Mouse (Mus musculus) heart, postnatal 0 days (tissue): ENCODE measurements around the gene Plxna2. TPM values are rescaled to one million over a fixed set of nuclear protein-coding genes. Genes with fewer than 3 reads are reported as not detected.

Experiments used
- ATAC-seq: fragments of 200-750 bp; cut with Nextera tagmentation; 2 replicates; pipeline ENCODE4 v1.8.0; 2017; ENCODE audit warnings: low read depth, moderate number of reproducible peaks, moderate library complexity; ENCODE audit not compliant: insufficient read depth
- DNase-seq: peaks from one replicate; pipeline ENCODE4 v3.0.0-alpha.2; 2016; ENCODE audit warnings: low spot score
- H3K27ac ChIP-seq: fragments of 300-500 bp; sonication (generic); 2 replicates; pipeline ENCODE4 v1.5.1; 2014; ENCODE audit warnings: low read depth, mild to moderate bottlenecking
- H3K27me3 ChIP-seq: fragments of 300-500 bp; sonication (generic); 2 replicates; pipeline ENCODE4 v1.6.1; 2014; ENCODE audit warnings: low read length, mixed read lengths; ENCODE audit not compliant: control insufficient read depth, insufficient read depth
- H3K36me3 ChIP-seq: fragments of 300-500 bp; sonication (generic); replicated peaks from 2 replicates; pipeline ENCODE4 v1.6.1; 2014; ENCODE audit warnings: low read length, mixed read lengths; ENCODE audit not compliant: control insufficient read depth, insufficient read depth
- H3K4me1 ChIP-seq: fragments of 300-500 bp; sonication (generic); 2 replicates; pipeline ENCODE4 v1.6.1; 2014; ENCODE audit warnings: antibody characterized with exemption; ENCODE audit not compliant: control insufficient read depth, insufficient read depth
- H3K4me2 ChIP-seq: fragments of 300-500 bp; sonication (generic); 2 replicates; pipeline ENCODE4 v1.6.1; 2014; ENCODE audit warnings: low read depth, mild to moderate bottlenecking, low read length, moderate library complexity
- H3K4me3 ChIP-seq: fragments of 300-500 bp; sonication (generic); 2 replicates; pipeline ENCODE4 v1.5.1; 2014; ENCODE audit warnings: low read depth, low read length
- H3K9ac ChIP-seq: fragments of 300-500 bp; sonication (generic); replicated peaks from 2 replicates; pipeline ENCODE4 v1.6.1; 2014; ENCODE audit warnings: low read depth, low read length, mixed read lengths
- H3K9me3 ChIP-seq: fragments of 300-500 bp; sonication (generic); replicated peaks from 2 replicates; pipeline ENCODE4 v1.6.1; 2016; ENCODE audit warnings: low read length; ENCODE audit not compliant: control insufficient read depth
- CTCF ChIP-seq: IDR thresholded peaks from 2 replicates; pipeline ENCODE4 v1.5.1; 2016; ENCODE audit warnings: antibody characterized with exemption, control low read depth, low read depth
- EP300 ChIP-seq: IDR thresholded peaks from 2 replicates; pipeline ENCODE4 v1.6.1; 2016; ENCODE audit warnings: antibody characterized with exemption, low read depth
- WGBS: fragments of 180-500 bp; shearing (Covaris S2); extraction: QIAGEN DNeasy Blood & Tissue Kit; methylation state at CpG from one replicate; pipeline ENCODE4 v1.1.7; 2014; 5-methylcytosine and 5-hydroxymethylcytosine counted together
- polyA plus RNA-seq: library from polyadenylated mRNA; unstranded; fragments of >200 nt; fragmentation: Nextera tagmentation; extraction: Ambion mirVana; gene quantifications from 2 replicates; pipeline ENCODE4 v1.2.1, GENCODE M21; 2015
- total RNA-seq: library from RNA; depleted of rRNA; stranded (reverse); fragments of >200 nt; gene quantifications from 2 replicates; pipeline ENCODE4 v1.2.3, GENCODE M21; 2014; ENCODE audit warnings: low replicate concordance

The Plxna2 gene
- total and polyA plus RNA-seq, 2 experiments from 2014 or later: 4.0 to 14.4 TPM

GRCm38 (mm10) chr1:194624411-194624810 is 6.4 kb downstream of the Plxna2 start:
- no peak overlapping the region for H3K9ac ChIP-seq
- H3K27ac ChIP-seq: no peak overlapping the region

DNA sequence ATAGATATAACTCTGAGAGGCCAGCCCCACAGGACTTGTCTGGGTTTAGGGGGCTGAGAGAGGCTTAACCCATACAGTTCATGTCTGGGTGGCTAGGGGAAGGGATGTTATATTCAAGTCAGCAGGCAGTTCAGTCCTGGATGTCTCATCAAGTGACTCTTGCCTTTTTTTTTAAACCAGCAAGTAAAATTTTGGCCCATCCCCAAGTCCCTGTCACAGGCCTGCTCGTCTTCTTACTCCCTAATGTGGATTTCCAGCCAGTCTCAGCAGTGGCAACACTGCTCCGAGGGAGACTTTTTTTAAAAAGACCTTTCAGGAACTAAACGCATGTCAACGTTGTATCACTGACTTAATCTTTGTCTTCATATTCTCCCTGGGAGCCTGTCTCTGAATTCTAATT is 7.0 kb downstream of the Plxna2 start:
- Histone ChIP-seq H3K27ac (no peak overlapping the region), H3K27me3 (no peaks in the 10 kb centered on the region), H3K9ac (0 out of 2 replicates have a peak overlapping the region, but pooled peaks have one; percentile 8), H3K4me3 (no peak overlapping the region), H3K4me1 (peaks cover 81% of the 10 kb centered on the region), H3K4me2 (no peak overlapping the region), H3K36me3 (no peaks in the 10 kb centered on the region), H3K9me3 (no peaks in the 10 kb centered on the region)
- WGBS: 41% methylated on average over 4 of the region's 4 CpGs
- TF ChIP-seq CTCF (no peak), EP300 (no peak)
- DNase-seq (no peak), ATAC-seq (no peak)

More at GRCm38 (mm10) chr1:194624411-194624810, 6.4 kb downstream of the Plxna2 start:
- DNase-seq (no peak), ATAC-seq (no peak)
- Histone ChIP-seq H3K27me3 (no peaks in the 10 kb centered on the region), H3K36me3 (no peaks in the 10 kb centered on the region), H3K4me3 (no peak overlapping the region), H3K4me1 (peaks cover 78% of the 10 kb centered on the region), H3K4me2 (0 out of 2 replicates have a peak overlapping the region, but pooled peaks have one; percentile 19), H3K9me3 (no peaks in the 10 kb centered on the region)
- WGBS: 47% methylated on average over 2 of the region's 2 CpGs
- TF ChIP-seq CTCF: peak; percentile 55
- TF ChIP-seq EP300: no peak

GRCm38 (mm10) chr1:194626109-194626508 is 8.1 kb downstream of the Plxna2 start:
- 74% methylated on average over 2 of the region's 2 CpGs for WGBS
- Histone ChIP-seq H3K4me3 (no peak overlapping the region), H3K27me3 (no peaks in the 10 kb centered on the region), H3K27ac (no peak overlapping the region), H3K9ac (peak overlapping the region; percentile 8; the same call in 1 of the 2 replicates), H3K36me3 (no peaks in the 10 kb centered on the region), H3K4me1 (peaks cover 88% of the 10 kb centered on the region), H3K9me3 (no peaks in the 10 kb centered on the region), H3K4me2 (no peak overlapping the region)
- DNase-seq (no peak), ATAC-seq (no peak)
- TF ChIP-seq EP300 (no peak), CTCF (no peak)

- ATAC-seq: no peak
- H3K27ac ChIP-seq: no peak overlapping the region
- no peak for DNase-seq
- H3K4me3 ChIP-seq: no peak overlapping the region
- H3K9ac ChIP-seq: no peak overlapping the region
- peaks cover 85% of the 10 kb centered on the region for H3K4me1 ChIP-seq
- no peaks in the 10 kb centered on the region for H3K27me3 ChIP-seq
- H3K36me3 ChIP-seq: no peaks in the 10 kb centered on the region
- H3K9me3 ChIP-seq: no peaks in the 10 kb centered on the region
- TF ChIP-seq CTCF (no peak), EP300 (no peak)
- H3K4me2 ChIP-seq: no peak overlapping the region
Observed at GRCm38 (mm10) chr1:194627286-194627685, 9.3 kb downstream of the Plxna2 start.

GRCm38 (mm10) chr1:194629135-194629689 is 11.2 kb downstream of the Plxna2 start:
- Histone ChIP-seq H3K9ac (0 out of 2 replicates have a peak overlapping the region, but pooled peaks have one; percentile 9), H3K27me3 (no peaks in the 10 kb centered on the region), H3K4me2 (no peak overlapping the region), H3K9me3 (no peaks in the 10 kb centered on the region), H3K27ac (peak overlapping the region; percentile 40), H3K4me3 (no peak overlapping the region), H3K36me3 (no peaks in the 10 kb centered on the region), H3K4me1 (peaks cover 86% of the 10 kb centered on the region)
- DNase-seq (no peak), ATAC-seq (no peak)
- TF ChIP-seq EP300 (no peak), CTCF (no peak)
- whole genome bisulfite sequencing: 63% methylated on average over 2 of the region's 2 CpGs

- Histone ChIP-seq H3K4me3 (no peak overlapping the region), H3K27ac (no peak overlapping the region), H3K9ac (no peak overlapping the region), H3K4me2 (no peak overlapping the region), H3K4me1 (peaks cover 79% of the 10 kb centered on the region), H3K9me3 (no peaks in the 10 kb centered on the region), H3K27me3 (no peaks in the 10 kb centered on the region), H3K36me3 (no peaks in the 10 kb centered on the region)
- TF ChIP-seq EP300 (no peak), CTCF (no peak)
- 47% methylated on average over 1 of the region's 1 CpGs for WGBS
- no peak for DNase-seq
- ATAC-seq: no peak
Observed at GRCm38 (mm10) chr1:194630498-194631056, 12.6 kb downstream of the Plxna2 start.
